Mouse (Mus musculus) hindbrain, embryonic 13.5 days (tissue): ENCODE results near the gene Cyb5r1. TPM values are rescaled to one million over a fixed set of nuclear protein-coding genes. Genes with fewer than 3 reads are reported as not detected.

Source experiments
- ATAC-seq: fragments of 200-750 bp; cut with Nextera tagmentation; 2 replicates; pipeline ENCODE4 v1.8.0; 2017; ENCODE audit warnings: moderate TSS enrichment; ENCODE audit not compliant: low FRiP score
- H3K27ac ChIP-seq: fragments of 300-500 bp; sonication (generic); 2 replicates; pipeline ENCODE4 v1.5.1; 2015; ENCODE audit warnings: inconsistent platforms, mild to moderate bottlenecking, moderate library complexity
- H3K27me3 ChIP-seq: fragments of 300-500 bp; sonication (generic); 2 replicates; pipeline ENCODE4 v1.6.1; 2015; ENCODE audit warnings: mild to moderate bottlenecking, inconsistent platforms
- H3K36me3 ChIP-seq: fragments of 300-500 bp; sonication (generic); 2 replicates; pipeline ENCODE4 v1.6.1; 2015; ENCODE audit warnings: mild to moderate bottlenecking, inconsistent platforms
- H3K4me1 ChIP-seq: fragments of 300-500 bp; sonication (generic); replicated peaks from 2 replicates; pipeline ENCODE4 v1.6.1; 2015; ENCODE audit warnings: inconsistent platforms
- H3K4me2 ChIP-seq: fragments of 300-500 bp; sonication (generic); 2 replicates; pipeline ENCODE4 v1.6.1; 2015; ENCODE audit warnings: inconsistent platforms, mild to moderate bottlenecking, moderate library complexity
- H3K4me3 ChIP-seq: fragments of 300-500 bp; sonication (generic); 2 replicates; pipeline ENCODE4 v1.5.1; 2015; ENCODE audit warnings: mild to moderate bottlenecking, inconsistent platforms
- H3K9ac ChIP-seq: fragments of 300-500 bp; sonication (generic); 2 replicates; pipeline ENCODE4 v1.6.1; 2015; ENCODE audit warnings: mild to moderate bottlenecking, inconsistent platforms
- H3K9me3 ChIP-seq: fragments of 300-500 bp; sonication (generic); 2 replicates; pipeline ENCODE4 v1.6.1; 2016; ENCODE audit warnings: inconsistent platforms
- WGBS: fragments of 180-500 bp; shearing (Covaris S2); methylation state at CpG from one replicate; pipeline ENCODE4 v1.1.7; 2015; 5-methylcytosine and 5-hydroxymethylcytosine counted together
- polyA plus RNA-seq: library from polyadenylated mRNA; unstranded; fragments of >200 nt; fragmentation: Nextera tagmentation; extraction: Ambion mirVana; gene quantifications from 2 replicates; pipeline ENCODE4 v1.2.1, GENCODE M21; 2015

The Cyb5r1 gene
- polyA plus RNA-seq, 1 experiment from 2014 or later: 19.9 TPM

DNA sequence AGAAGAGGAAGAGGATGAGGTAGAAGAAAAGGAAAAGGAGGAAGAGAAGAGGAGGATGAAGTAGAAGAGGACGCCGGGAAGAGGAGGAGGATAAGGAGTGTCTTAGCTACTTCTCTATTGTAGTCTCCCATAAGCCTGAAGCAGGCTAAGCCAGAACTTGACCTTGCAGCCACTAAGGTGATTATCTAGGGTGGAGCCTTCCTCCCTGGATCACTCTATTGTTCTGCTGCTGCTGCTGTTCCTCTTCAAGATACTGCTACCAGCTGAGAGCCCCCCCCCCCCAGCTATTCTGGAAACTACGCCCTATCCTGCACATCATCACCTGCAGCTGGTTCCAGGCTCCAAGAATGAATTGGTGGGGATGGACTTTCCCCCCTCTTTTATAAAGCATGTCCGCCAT lies 20.8 kb upstream of the Cyb5r1 start:
- WGBS: 92% methylated on average over 4 of the region's 4 CpGs
- no peaks in the 10 kb centered on the region for H3K36me3 ChIP-seq
- H3K4me2 ChIP-seq: no peak overlapping the region
- H3K4me3 ChIP-seq: no peak overlapping the region
- ATAC-seq: no peak
- peaks cover 11% of the 10 kb centered on the region for H3K4me1 ChIP-seq
- no peak overlapping the region for H3K27ac ChIP-seq
- no peaks in the 10 kb centered on the region for H3K9me3 ChIP-seq
- H3K9ac ChIP-seq: no peak overlapping the region
- no peaks in the 10 kb centered on the region for H3K27me3 ChIP-seq

DNA sequence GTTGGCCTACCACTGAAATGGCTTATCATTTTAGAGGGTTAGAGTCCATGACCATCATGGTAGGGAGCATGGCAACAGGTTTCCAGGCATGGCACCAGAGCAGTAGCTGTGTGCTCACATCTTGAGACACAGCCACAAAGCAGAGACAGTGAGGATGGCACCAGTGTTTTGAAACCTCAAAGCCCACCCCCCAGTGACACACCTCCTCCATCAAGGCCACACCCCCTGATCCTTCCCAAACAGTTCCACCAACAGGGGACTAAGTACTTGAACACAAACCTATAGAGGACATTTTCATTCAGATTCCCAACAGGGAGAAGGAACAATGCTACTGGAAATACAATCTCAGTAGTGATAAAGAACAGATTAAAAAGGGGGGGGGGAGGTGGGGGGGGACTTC lies 20.2 kb upstream of the Cyb5r1 start:
- H3K4me3 ChIP-seq: no peak overlapping the region
- H3K9me3 ChIP-seq: no peaks in the 10 kb centered on the region
- no peak overlapping the region for H3K4me2 ChIP-seq
- H3K9ac ChIP-seq: no peak overlapping the region
- no peaks in the 10 kb centered on the region for H3K36me3 ChIP-seq
- peaks cover 11% of the 10 kb centered on the region for H3K4me1 ChIP-seq
- no peak overlapping the region for H3K27ac ChIP-seq
- no peak for ATAC-seq
- no peaks in the 10 kb centered on the region for H3K27me3 ChIP-seq

DNA sequence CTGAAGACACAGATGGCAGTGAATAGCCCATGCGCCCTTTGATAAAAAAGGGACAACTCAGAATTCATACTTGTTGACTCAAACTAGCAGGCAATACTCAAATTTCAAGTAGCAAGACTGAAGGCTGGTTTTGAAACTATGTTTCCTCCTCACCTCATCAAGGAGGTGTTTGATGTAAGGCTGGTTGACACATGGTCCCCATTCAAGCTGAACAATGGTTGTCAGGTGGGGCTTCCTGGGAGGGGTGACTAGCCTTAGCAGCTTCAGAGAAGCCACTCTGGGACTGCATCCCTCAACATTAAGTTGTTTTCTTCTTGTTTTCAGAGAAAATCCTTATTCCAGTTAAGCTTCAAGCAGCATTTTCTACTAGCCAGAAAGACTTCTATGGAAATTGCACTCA lies 19.7 kb upstream of the Cyb5r1 start, which contains the start of gene 4933406M09Rik:
TSS of gene 4933406M09Rik (plus strand) at position 275 of the 400 bp plus-strand sequence.
- H3K4me3 ChIP-seq: no peak within 1 kb of the TSS
- H3K4me2 ChIP-seq: no peak within 1 kb of the TSS
- H3K4me1 ChIP-seq: peaks cover 11% of the 10 kb centered on the region
- 94% methylated on average over 1 of the region's 1 CpGs for WGBS
- H3K27ac ChIP-seq: no peak within 1 kb of the TSS
- H3K27me3 ChIP-seq: no peaks in the 10 kb centered on the region
- no peak within 1 kb of the TSS for H3K9ac ChIP-seq
- no peaks in the 10 kb centered on the region for H3K9me3 ChIP-seq
- ATAC-seq: no peak
- H3K36me3 ChIP-seq: no peaks in the 10 kb centered on the region

DNA sequence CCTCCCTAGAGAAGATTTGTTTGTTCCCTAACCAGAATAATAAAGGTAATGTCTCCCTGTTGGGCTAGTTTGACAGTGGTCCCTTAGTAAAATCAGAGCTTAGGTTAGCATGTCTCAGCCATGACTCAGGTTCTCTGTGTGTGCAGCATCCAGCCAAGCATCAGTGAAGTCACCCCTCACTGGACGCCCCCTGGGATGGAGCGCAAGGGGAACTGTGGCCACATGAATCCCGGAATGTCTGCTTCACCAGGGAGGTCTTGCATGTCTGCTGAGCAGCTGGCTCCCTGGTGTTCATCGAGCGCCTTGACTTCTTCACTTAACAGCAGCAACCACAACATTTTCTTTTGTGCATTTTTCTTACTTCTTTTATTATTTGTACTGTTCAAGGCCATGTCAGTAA lies 11.5 kb upstream of the Cyb5r1 start:
- H3K27me3 ChIP-seq: no peaks in the 10 kb centered on the region
- H3K9me3 ChIP-seq: no peaks in the 10 kb centered on the region
- no peak overlapping the region for H3K9ac ChIP-seq
- no peak overlapping the region for H3K4me3 ChIP-seq
- H3K4me1 ChIP-seq: no peaks in the 10 kb centered on the region
- ATAC-seq: no peak
- H3K4me2 ChIP-seq: no peak overlapping the region
- H3K27ac ChIP-seq: no peak overlapping the region
- 65% methylated on average over 5 of the region's 5 CpGs for WGBS
- no peaks in the 10 kb centered on the region for H3K36me3 ChIP-seq

DNA sequence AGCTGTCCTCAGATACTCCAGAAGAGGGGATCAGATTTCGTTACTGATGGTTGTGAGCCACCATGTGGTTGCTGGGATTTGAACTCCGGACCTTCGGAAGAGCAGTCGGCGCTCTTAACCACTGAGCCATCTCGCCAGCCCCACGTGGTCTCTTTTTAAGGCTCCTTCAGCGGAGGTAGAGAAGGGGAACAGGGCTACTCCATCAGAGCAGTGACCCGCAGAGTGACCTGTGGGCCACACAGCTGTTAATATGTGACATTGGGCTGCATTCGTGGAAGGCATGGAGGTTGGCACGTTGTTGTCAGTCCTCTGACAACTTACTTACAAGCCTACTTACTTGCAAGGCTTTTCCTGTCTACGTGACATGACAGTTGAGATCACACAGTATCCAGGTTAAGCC lies 7.1 kb upstream of the Cyb5r1 start:
- H3K36me3 ChIP-seq: no peaks in the 10 kb centered on the region
- H3K27me3 ChIP-seq: 0 out of 2 replicates have a peak, but pooled peaks cover 5% of the 10 kb centered on the region
- no peak overlapping the region for H3K9ac ChIP-seq
- WGBS: 89% methylated on average over 12 of the region's 12 CpGs
- ATAC-seq: no peak
- no peak overlapping the region for H3K4me3 ChIP-seq
- H3K4me2 ChIP-seq: no peak overlapping the region
- H3K27ac ChIP-seq: no peak overlapping the region
- no peaks in the 10 kb centered on the region for H3K4me1 ChIP-seq
- H3K9me3 ChIP-seq: no peaks in the 10 kb centered on the region

DNA sequence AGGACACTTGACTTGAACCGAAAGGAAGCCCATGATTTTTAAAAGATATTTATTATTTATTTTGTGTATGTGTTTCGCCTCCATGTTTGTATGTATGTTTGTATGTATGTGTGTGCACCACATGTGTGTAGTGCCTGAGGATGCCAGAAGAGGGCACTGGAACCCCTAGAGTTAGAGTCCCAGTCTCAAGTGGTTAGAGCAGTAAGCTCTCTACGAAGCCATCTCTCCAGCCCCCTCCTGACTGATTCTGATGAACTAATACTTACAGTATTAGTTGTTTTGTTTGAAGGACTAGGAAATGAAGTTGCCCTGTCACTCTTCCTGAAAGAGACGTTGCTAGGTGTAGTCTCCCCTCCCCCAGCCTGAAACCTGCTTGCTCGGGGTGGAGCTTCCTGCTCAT lies 5.6 kb upstream of the Cyb5r1 start:
- Histone ChIP-seq H3K27ac (no peak overlapping the region), H3K4me3 (no peak overlapping the region), H3K4me2 (no peak overlapping the region), H3K4me1 (no peaks in the 10 kb centered on the region), H3K9ac (no peak overlapping the region), H3K27me3 (0 out of 2 replicates have a peak, but pooled peaks cover 5% of the 10 kb centered on the region), H3K9me3 (no peaks in the 10 kb centered on the region), H3K36me3 (no peaks in the 10 kb centered on the region)
- WGBS: 55% methylated on average over 5 of the region's 5 CpGs
- no peak for ATAC-seq

DNA sequence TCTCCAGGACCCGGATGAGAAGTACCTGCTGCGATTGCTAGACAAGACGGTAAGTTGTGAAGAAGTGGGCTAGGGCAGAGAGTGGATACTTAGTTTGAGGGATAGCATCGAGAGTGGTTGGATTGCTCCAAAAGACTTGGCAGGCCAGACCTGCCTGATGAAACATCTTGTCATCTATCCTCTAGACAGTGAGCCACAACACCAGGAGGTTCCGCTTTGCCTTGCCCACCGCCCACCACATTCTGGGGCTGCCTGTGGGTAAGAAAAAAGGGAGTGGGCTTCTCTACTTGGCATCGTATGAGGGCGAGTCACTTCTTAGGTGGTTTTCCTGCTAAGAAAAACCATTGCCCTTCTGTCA lies 1.0 kb downstream of the Cyb5r1 start:
- H3K4me1 ChIP-seq: peaks cover 10% of the 10 kb centered on the region; the same call in 1 of the 2 replicates
- peak overlapping the region; percentile 75 for H3K4me3 ChIP-seq
- no peaks in the 10 kb centered on the region for H3K27me3 ChIP-seq
- no peaks in the 10 kb centered on the region for H3K9me3 ChIP-seq
- H3K4me2 ChIP-seq: peak overlapping the region; percentile 80
- WGBS: 38% methylated on average over 8 of the region's 8 CpGs
- no peak overlapping the region for H3K27ac ChIP-seq
- H3K9ac ChIP-seq: peak overlapping the region; percentile 78
- ATAC-seq: peak; percentile 39; the same call in 1 of the 2 replicates
- H3K36me3 ChIP-seq: peaks cover 21% of the 10 kb centered on the region

DNA sequence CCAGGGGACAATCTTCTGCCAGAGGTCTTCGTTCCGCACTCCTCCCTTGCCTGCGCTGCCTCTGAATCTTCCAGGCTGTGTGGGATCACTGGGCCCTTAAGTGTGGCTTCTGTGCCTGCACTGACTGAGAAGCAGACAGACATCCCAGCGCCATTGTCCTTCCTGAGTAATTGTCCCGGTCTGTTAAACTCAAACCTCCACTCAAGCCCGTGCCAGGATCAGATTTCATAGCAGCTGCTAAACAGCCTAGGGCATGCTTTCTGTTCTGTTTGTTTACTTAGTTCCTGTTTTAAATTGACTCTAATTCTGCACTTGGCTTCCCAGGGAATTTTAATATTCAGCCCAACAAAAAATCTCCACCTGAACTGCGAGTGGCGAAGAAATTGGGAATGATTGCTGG lies 2.7 kb downstream of the Cyb5r1 start:
- ATAC-seq: no peak
- Histone ChIP-seq H3K27ac (no peak overlapping the region), H3K4me3 (no peak overlapping the region), H3K27me3 (no peaks in the 10 kb centered on the region), H3K36me3 (peaks cover 21% of the 10 kb centered on the region), H3K4me2 (no peak overlapping the region), H3K9me3 (no peaks in the 10 kb centered on the region), H3K4me1 (peaks cover 10% of the 10 kb centered on the region; the same call in 1 of the 2 replicates), H3K9ac (no peak overlapping the region)
- WGBS: 75% methylated on average over 8 of the region's 8 CpGs

DNA sequence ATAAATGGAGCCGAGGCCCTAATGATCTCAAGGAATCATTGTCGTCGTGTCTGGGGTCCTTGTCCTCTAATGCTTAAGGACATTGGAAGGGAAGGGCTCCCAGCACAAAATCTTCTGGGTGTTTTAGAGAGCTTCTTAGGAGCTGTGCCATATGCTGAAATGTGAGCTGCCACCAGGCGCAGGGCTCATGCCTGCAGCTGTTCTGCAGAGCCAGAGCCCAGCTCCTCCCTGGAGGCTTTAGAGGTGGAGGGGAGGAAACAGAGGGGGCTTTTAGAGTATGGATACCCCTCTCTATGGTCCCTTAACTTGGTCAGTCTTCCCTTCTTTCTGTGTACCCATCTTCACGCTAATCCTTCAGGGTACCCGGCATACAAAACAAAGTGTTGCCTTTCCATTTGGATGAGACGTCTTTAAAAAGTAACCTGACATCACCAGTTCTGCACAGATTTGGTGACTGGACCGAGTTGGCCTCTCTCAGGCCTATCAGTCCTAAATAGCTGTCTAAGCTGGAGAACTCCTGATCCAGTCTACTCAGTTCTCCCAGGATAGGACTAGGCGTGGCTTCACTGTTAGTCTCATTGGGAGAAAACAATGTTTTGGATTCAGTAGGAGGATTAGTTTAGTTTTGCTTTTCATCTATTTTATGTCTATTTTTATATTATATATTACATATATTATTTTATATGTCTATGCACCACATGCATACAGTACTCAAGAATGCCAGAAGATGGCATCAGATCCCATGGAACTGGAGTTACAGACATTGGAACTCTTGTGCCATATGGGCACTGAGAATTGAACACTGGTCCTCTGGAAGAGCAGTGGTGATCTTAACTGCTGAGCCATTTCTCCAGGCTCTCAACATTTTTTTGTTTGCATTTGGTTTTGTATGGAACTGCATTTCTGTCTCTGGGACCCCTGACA lies 6.6 kb downstream of the Cyb5r1 start:
- no peak overlapping the region for H3K9ac ChIP-seq
- 90% methylated on average over 9 of the region's 9 CpGs for WGBS
- no peak overlapping the region for H3K27ac ChIP-seq
- no peak overlapping the region for H3K4me2 ChIP-seq
- no peak for ATAC-seq
- no peaks in the 10 kb centered on the region for H3K9me3 ChIP-seq
- H3K27me3 ChIP-seq: no peaks in the 10 kb centered on the region
- peaks cover 19% of the 10 kb centered on the region for H3K4me1 ChIP-seq
- no peak overlapping the region for H3K4me3 ChIP-seq
- peaks cover 21% of the 10 kb centered on the region for H3K36me3 ChIP-seq

DNA sequence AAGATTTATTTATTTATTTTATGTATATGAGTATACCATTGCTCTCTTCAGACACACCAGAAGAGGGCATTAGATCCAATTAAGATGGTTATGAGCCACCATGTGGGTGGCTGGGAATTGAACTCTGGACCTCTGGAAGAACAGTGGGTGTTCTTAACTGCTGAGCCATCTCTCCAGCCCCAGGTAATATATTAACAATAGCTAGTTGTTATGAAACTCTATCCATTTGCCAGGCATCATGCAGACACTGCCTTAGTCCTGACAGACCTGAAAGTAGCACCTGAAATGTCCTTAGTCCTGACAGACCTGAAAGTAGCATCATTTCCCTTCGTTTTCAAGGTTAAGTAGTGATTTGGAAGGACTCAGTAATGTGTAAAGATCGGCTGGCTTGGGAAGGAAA lies 8.7 kb downstream of the Cyb5r1 start:
- Histone ChIP-seq H3K4me1 (peaks cover 40% of the 10 kb centered on the region), H3K27ac (no peak overlapping the region), H3K9ac (no peak overlapping the region), H3K9me3 (no peaks in the 10 kb centered on the region), H3K27me3 (no peaks in the 10 kb centered on the region), H3K4me3 (no peak overlapping the region), H3K36me3 (peaks cover 21% of the 10 kb centered on the region), H3K4me2 (no peak overlapping the region; the same call in 1 of the 2 replicates)
- ATAC-seq: no peak
- 50% methylated on average over 2 of the region's 2 CpGs for WGBS

DNA sequence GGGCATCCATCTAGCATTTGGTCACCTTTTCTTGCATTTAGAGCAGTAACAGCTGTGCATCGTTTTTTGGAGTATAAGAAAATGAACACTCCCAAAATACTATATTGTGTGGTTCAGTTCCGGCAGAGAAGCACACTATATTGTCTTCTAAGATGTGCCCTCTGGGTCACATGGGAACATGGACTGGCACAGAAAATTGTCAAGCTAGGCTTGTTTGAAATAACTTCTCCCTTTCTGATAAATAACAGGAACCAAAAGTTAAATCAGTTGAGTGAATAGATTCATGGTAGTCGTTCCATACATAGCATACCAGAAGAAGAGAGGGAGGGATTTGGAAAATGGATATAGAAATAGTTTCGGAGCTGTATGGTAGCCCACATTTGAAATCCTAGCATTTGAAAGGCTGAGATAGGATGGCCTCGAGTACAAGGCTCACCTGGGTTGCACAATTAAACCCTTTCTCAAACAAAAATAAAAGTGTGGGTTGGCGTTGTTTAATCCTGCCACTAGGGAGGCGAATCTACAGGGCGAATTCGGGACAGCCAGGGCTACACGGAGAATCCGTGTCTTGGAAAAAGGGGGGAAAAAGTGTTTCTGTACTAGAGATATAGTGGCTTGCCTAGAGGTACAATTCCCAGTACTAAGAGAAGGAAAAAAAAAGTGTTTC lies 9.3 kb downstream of the Cyb5r1 start:
- peak overlapping the region; percentile 66 for H3K4me2 ChIP-seq
- peak overlapping the region; percentile 84 for H3K4me3 ChIP-seq
- H3K9me3 ChIP-seq: no peaks in the 10 kb centered on the region
- peak; percentile 45 for ATAC-seq
- no peaks in the 10 kb centered on the region for H3K27me3 ChIP-seq
- peaks cover 46% of the 10 kb centered on the region for H3K4me1 ChIP-seq
- 14% methylated on average over 11 of the region's 11 CpGs for WGBS
- H3K36me3 ChIP-seq: peaks cover 16% of the 10 kb centered on the region
- peak overlapping the region; percentile 97 for H3K27ac ChIP-seq
- peak overlapping the region; percentile 69 for H3K9ac ChIP-seq

DNA sequence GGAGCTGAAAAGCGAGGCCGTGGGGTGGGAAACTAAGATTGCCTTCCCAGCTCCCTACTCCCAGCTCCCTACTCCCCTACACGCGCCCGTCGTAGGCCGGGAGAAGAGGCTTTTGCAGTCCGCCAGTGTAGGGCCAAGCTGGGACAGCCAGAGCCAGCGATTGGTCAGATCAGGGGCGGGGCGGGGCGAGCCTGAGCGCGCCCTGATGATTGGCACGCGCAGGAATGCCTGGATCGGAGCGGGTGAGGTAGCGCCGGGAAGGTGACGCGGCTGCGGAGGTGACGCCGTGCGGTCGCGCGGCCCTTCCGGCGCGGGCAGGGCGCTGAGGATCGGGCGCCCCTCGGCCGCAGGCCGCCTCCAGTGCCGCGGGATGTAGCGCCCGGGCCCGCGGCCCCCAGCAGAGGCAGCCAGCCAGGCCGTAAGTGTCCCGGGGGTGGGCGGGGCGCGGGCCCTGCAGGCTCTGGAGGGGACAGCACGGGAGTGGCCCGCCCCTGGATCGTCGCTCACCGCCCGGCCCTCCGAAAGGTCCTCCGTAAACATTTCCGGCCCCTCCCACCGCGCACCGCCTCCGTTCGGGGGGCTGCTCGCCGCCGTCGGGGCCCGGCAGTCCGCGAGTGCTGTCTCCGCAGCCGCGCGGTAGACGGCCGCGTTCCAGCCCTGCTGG lies 9.9 kb downstream of the Cyb5r1 start, which contains the start of gene Adipor1:
TSS of gene Adipor1 (plus strand) at position 211 of the 664 bp plus-strand sequence.
- peak within 1 kb of the TSS; percentile 97 for H3K27ac ChIP-seq
- peaks cover 9% of the 10 kb centered on the region; the same call in 1 of the 2 replicates for H3K36me3 ChIP-seq
- ATAC-seq: peak; percentile 100
- H3K9ac ChIP-seq: peak within 1 kb of the TSS; percentile 90
- peaks cover 52% of the 10 kb centered on the region for H3K4me1 ChIP-seq
- H3K4me2 ChIP-seq: peak within 1 kb of the TSS; percentile 66
- no peaks in the 10 kb centered on the region for H3K27me3 ChIP-seq
- under 1% methylated on average over 59 of the region's 77 CpGs for WGBS
- peak within 1 kb of the TSS; percentile 84 for H3K4me3 ChIP-seq
- H3K9me3 ChIP-seq: no peaks in the 10 kb centered on the region
